Mouse (Mus musculus) T-helper 1 cell (primary cell): ENCODE measurements around the gene Smco2.

Experiments
- in situ Hi-C: fragments of 300-600 bp; cut with MboI, MseI; formaldehyde crosslinking; loops from one replicate; pipeline ENCODE4 v1.15.1; 2025; ENCODE audit warnings: high pct_unique_total_duplicates

Smco2 gene

GRCm38 (mm10) chr6:146898709-146899108 is 48.8 kb downstream of the Smco2 start:
- in situ Hi-C loops, result no loop called here

GRCm38 (mm10) chr6:146899647-146900046 is 49.7 kb downstream of the Smco2 start:
- in situ Hi-C loops, result no loop called here

GRCm38 (mm10) chr6:146901929-146902328 is 52.0 kb downstream of the Smco2 start:
- in situ Hi-C loops, result no loop called here

- in situ Hi-C loops, result no loop called here
Measured at GRCm38 (mm10) chr6:146903632-146904031, 53.7 kb downstream of the Smco2 start.

- in situ Hi-C loops, result no loop called here
Measured at GRCm38 (mm10) chr6:146904707-146905106, 54.8 kb downstream of the Smco2 start.

GRCm38 (mm10) chr6:146906000-146906786 is 56.3 kb downstream of the Smco2 start:
- in situ Hi-C loops, result no loop called here

- in situ Hi-C loops, result no loop called here
Measured at GRCm38 (mm10) chr6:146907061-146907794, 57.3 kb downstream of the Smco2 start.

GRCm38 (mm10) chr6:146907795-146908190 is 57.9 kb downstream of the Smco2 start:
- in situ Hi-C loops, result no loop called here

GRCm38 (mm10) chr6:146908801-146909200 is 58.9 kb downstream of the Smco2 start:
- in situ Hi-C loops, result no loop called here

GRCm38 (mm10) chr6:146909725-146910489 is 60.0 kb downstream of the Smco2 start:
- in situ Hi-C loops, result no loop called here

GRCm38 (mm10) chr6:146910801-146911200 is 60.9 kb downstream of the Smco2 start:
- in situ Hi-C loops, result no loop called here

- in situ Hi-C loops, result no loop called here
Measured at GRCm38 (mm10) chr6:146912835-146913488, 63.1 kb downstream of the Smco2 start.

GRCm38 (mm10) chr6:146913489-146914198 is 63.7 kb downstream of the Smco2 start:
- in situ Hi-C loops, result no loop called here

GRCm38 (mm10) chr6:146915808-146916207 is 65.9 kb downstream of the Smco2 start:
- in situ Hi-C loops, result no loop called here

- in situ Hi-C loops, result no loop called here
Measured at GRCm38 (mm10) chr6:146917396-146917795, 67.5 kb downstream of the Smco2 start.

GRCm38 (mm10) chr6:146918341-146918740 is 68.4 kb downstream of the Smco2 start:
- in situ Hi-C loops, result no loop called here
